Mouse (Mus musculus) left cerebral cortex, postnatal 4 days (tissue): ENCODE results near the gene Epo. TPM values are rescaled to one million over a fixed set of nuclear protein-coding genes. Genes with fewer than 3 reads are reported as not detected.

Experiments used
- DNase-seq: peaks from one replicate; pipeline ENCODE4 v3.0.0-alpha.2; 2022
- intact Hi-C: fragments of 180-260 bp; cut with DNase I; formaldehyde crosslinking; loops from one replicate; pipeline ENCODE4 v1.15.1; 2025
- total RNA-seq, 2 experiments: library from RNA; stranded (reverse); gene quantifications; 2 replicates each; pipeline ENCODE4 v1.2.3; 2021

Epo gene
- total RNA-seq, 2 experiments from 2014 or later, result not detected

- intact Hi-C loops, result no loop called here
- no peak for DNase-seq
Observed at GRCm38 (mm10) chr5:137540991-137541390, 7.9 kb upstream of the Epo start.

GRCm38 (mm10) chr5:137539291-137539801 lies 6.3 kb upstream of the Epo start:
- peak; percentile 73 for DNase-seq
- intact Hi-C loops, result no loop called here

- DNase-seq, result no peak
- intact Hi-C loops, result no loop called here
Observed at GRCm38 (mm10) chr5:137537461-137537860, 4.4 kb upstream of the Epo start.

GRCm38 (mm10) chr5:137535318-137535717 lies 2.3 kb upstream of the Epo start:
- intact Hi-C loops, result no loop called here
- DNase-seq, result no peak

GRCm38 (mm10) chr5:137534762-137535161 lies 1.7 kb upstream of the Epo start:
- intact Hi-C loops, result loop anchor here (5.0 kb wide), 1 partner anchor 43 kb away; no protein-coding TSS in a partner anchor
- DNase-seq, result no peak

GRCm38 (mm10) chr5:137532808-137533116 lies 280 bp downstream of the Epo start:
- no peak for DNase-seq
- intact Hi-C loops, result loop anchor here (5.0 kb wide), 1 partner anchor 45 kb away; no protein-coding TSS in a partner anchor

GRCm38 (mm10) chr5:137532131-137532807 lies 773 bp downstream of the Epo start:
- intact Hi-C loops, result loop anchor here (5.0 kb wide), 1 partner anchor 45 kb away; no protein-coding TSS in a partner anchor

GRCm38 (mm10) chr5:137531414-137532130 lies 1.5 kb downstream of the Epo start:
- intact Hi-C loops, result loop anchor here (5.0 kb wide), 1 partner anchor 46 kb away; no protein-coding TSS in a partner anchor
- DNase-seq, result peak; percentile 89

More at GRCm38 (mm10) chr5:137532131-137532807, 773 bp downstream of the Epo start:
- no peak for DNase-seq

GRCm38 (mm10) chr5:137530588-137531413 lies 2.2 kb downstream of the Epo start:
- intact Hi-C loops, result loop anchor here (5.0 kb wide), 1 partner anchor 46 kb away; no protein-coding TSS in a partner anchor
- DNase-seq, result peak; percentile 85

GRCm38 (mm10) chr5:137530075-137530474 lies 3.0 kb downstream of the Epo start:
- intact Hi-C loops, result loop anchor here (5.0 kb wide), 1 partner anchor 47 kb away; no protein-coding TSS in a partner anchor
- DNase-seq, result no peak

GRCm38 (mm10) chr5:137529221-137529995 lies 3.6 kb downstream of the Epo start:
- intact Hi-C loops, result no loop called here
- DNase-seq, result no peak

- intact Hi-C loops, result no loop called here
- no peak for DNase-seq
Observed at GRCm38 (mm10) chr5:137528247-137528968, 4.6 kb downstream of the Epo start.

- DNase-seq, result no peak
- intact Hi-C loops, result no loop called here
Observed at GRCm38 (mm10) chr5:137527413-137527812, 5.6 kb downstream of the Epo start.

- peak; percentile 79 for DNase-seq
- intact Hi-C loops, result no loop called here
Observed at GRCm38 (mm10) chr5:137526192-137526936, 6.7 kb downstream of the Epo start.

GRCm38 (mm10) chr5:137525511-137525910 lies 7.5 kb downstream of the Epo start:
- DNase-seq, result no peak
- intact Hi-C loops, result no loop called here

- no peak for DNase-seq
- intact Hi-C loops, result no loop called here
Observed at GRCm38 (mm10) chr5:137524671-137525070, 8.4 kb downstream of the Epo start.

GRCm38 (mm10) chr5:137524251-137524515 lies 8.9 kb downstream of the Epo start:
- intact Hi-C loops, result no loop called here
- no peak for DNase-seq

GRCm38 (mm10) chr5:137523396-137524250 lies 9.4 kb downstream of the Epo start:
- DNase-seq, result no peak
- intact Hi-C loops, result no loop called here
